Mouse (Mus musculus) forebrain, postnatal 0 days (tissue): ENCODE results near the gene Peli1. TPM values are rescaled to one million over a fixed set of nuclear protein-coding genes. Genes with fewer than 3 reads are reported as not detected.
"Not testable (repeated sequence)": the region's sequence is repeated elsewhere in the genome, so short reads cannot be mapped to it uniquely, and the experiment has no call there.

Experiments
- ATAC-seq: fragments of 200-750 bp; cut with Nextera tagmentation; 2 replicates; pipeline ENCODE4 v1.8.0; 2017; ENCODE audit warnings: mild to moderate bottlenecking, moderate library complexity
- DNase-seq: peaks from one replicate; pipeline ENCODE4 v3.0.0-alpha.2; 2015
- H3K27ac ChIP-seq: fragments of 300-500 bp; sonication (generic); 2 replicates; pipeline ENCODE4 v1.5.1; 2014; ENCODE audit warnings: low read depth, mild to moderate bottlenecking, antibody characterized with exemption, low read length, moderate library complexity, mixed read lengths
- H3K27me3 ChIP-seq: fragments of 300-500 bp; sonication (generic); 2 replicates; pipeline ENCODE4 v1.6.1; 2014; ENCODE audit warnings: mild to moderate bottlenecking, low read length, mixed read lengths; ENCODE audit not compliant: insufficient read depth
- H3K36me3 ChIP-seq: fragments of 300-500 bp; sonication (generic); 2 replicates; pipeline ENCODE4 v1.6.1; 2014; ENCODE audit warnings: mild to moderate bottlenecking, moderate library complexity; ENCODE audit not compliant: insufficient read depth
- H3K4me1 ChIP-seq: fragments of 300-500 bp; sonication (generic); 2 replicates; pipeline ENCODE4 v1.6.1; 2014; ENCODE audit warnings: antibody characterized with exemption; ENCODE audit not compliant: insufficient read depth
- H3K4me2 ChIP-seq: fragments of 300-500 bp; sonication (generic); 2 replicates; pipeline ENCODE4 v1.6.1; 2014; ENCODE audit warnings: low read depth, mild to moderate bottlenecking, moderate library complexity
- H3K4me3 ChIP-seq: fragments of 300-500 bp; sonication (generic); 2 replicates; pipeline ENCODE4 v1.5.1; 2014; ENCODE audit warnings: low read depth, low read length, mixed read lengths
- H3K9ac ChIP-seq: fragments of 300-500 bp; sonication (generic); 2 replicates; pipeline ENCODE4 v1.6.1; 2014; ENCODE audit warnings: mild to moderate bottlenecking
- H3K9me3 ChIP-seq: fragments of 300-500 bp; sonication (generic); 2 replicates; pipeline ENCODE4 v1.6.1; 2016; ENCODE audit warnings: low read length
- CTCF ChIP-seq: sonication (generic); IDR thresholded peaks from 2 replicates; pipeline ENCODE4 v1.5.1; 2016; ENCODE audit warnings: antibody characterized with exemption, control low read depth, low read depth
- WGBS: fragments of 180-500 bp; shearing (Covaris S2); extraction: QIAGEN DNeasy Blood & Tissue Kit; methylation state at CpG from one replicate; pipeline ENCODE4 v1.1.7; 2014; 5-methylcytosine and 5-hydroxymethylcytosine counted together
- polyA plus RNA-seq: library from polyadenylated mRNA; unstranded; fragments of >200 nt; fragmentation: Nextera tagmentation; extraction: Ambion mirVana; gene quantifications from 2 replicates; pipeline ENCODE4 v1.2.1, GENCODE M21; 2015
- total RNA-seq: library from RNA; depleted of rRNA; stranded (reverse); fragments of >200 nt; gene quantifications from 2 replicates; pipeline ENCODE4 v1.2.3, GENCODE M21; 2014; rRNA removed

Peli1 gene
- total and polyA plus RNA-seq, 2 experiments from 2014 or later, result 52.8 to 58.0 TPM

DNA sequence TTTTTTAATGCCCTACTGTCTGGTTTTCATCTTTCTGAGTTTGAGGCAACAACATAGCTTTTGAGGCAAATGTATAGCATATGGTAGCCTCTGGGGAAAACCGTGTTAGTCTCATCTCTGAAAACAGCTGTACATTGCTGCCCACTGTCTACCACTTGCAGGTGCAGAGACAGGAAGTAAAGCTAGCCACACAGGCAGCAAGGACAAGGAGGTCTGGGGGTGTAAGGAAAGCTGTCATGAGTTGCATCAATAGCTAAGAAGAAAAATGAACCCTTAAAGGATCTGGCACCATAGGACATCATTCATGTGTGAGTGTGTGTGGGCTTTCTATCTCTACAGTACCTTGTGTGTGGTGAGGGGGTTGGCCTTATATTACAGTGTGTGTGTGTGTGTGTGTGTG is 89.6 kb downstream of the Peli1 start:
- H3K4me2 ChIP-seq, result no peak overlapping the region
- 78% methylated on average over 1 of the region's 1 CpGs for WGBS
- ATAC-seq (no peak), DNase-seq (no peak)
- H3K4me3 ChIP-seq, result no peak overlapping the region
- no peaks in the 10 kb centered on the region for H3K4me1 ChIP-seq
- H3K36me3 ChIP-seq, result no peaks in the 10 kb centered on the region
- TF ChIP-seq CTCF, result no peak
- no peak overlapping the region for H3K9ac ChIP-seq
- H3K9me3 ChIP-seq, result no peaks in the 10 kb centered on the region
- no peak overlapping the region for H3K27ac ChIP-seq
- no peaks in the 10 kb centered on the region for H3K27me3 ChIP-seq

DNA sequence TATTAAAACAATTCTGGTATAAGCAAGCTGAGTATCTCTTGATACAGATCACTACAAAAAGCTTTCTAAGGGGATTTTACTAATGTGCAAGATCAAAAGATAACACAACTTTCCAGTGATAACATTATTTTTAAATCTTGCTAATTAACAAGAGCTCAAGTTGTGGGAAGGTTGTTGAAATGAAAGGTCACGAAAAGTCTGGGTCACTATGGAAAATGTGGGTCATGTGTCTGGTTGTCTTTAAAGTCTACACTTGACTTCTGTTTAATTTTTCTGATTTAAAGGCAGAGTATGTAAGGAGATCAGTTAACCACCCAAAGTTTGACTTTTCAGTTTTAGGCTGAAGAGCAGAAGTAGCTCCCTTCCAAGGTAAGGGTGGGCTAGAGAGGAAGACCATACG is 90.5 kb downstream of the Peli1 start:
- ATAC-seq, result no peak
- WGBS, result 91% methylated on average over 2 of the region's 2 CpGs

DNA sequence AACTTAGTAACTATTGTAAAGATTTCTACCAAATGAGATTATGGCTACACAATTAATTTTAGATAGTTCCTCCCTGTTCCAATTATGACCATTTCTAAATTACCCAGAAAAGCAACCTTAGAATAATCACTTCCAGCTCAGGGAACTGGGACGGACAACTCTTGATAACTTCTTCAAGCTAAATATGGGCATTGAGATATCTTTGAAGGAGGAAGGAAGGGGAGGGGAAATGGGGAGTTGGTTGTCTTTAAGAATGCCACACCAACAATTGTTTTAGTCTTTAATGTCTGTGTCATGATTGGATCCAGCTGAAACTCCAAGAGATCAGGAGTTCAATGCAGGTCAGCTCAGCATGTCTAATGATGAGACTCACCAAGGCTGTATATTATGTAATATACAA is 91.6 kb downstream of the Peli1 start:
- Histone ChIP-seq H3K27ac (no peak overlapping the region), H3K4me1 (no peaks in the 10 kb centered on the region), H3K36me3 (no peaks in the 10 kb centered on the region), H3K27me3 (no peaks in the 10 kb centered on the region), H3K9ac (no peak overlapping the region), H3K4me3 (no peak overlapping the region), H3K9me3 (no peaks in the 10 kb centered on the region), H3K4me2 (no peak overlapping the region)
- TF ChIP-seq CTCF, result no peak
- 76% methylated on average over 1 of the region's 1 CpGs for WGBS
- no peak for DNase-seq
- no peak for ATAC-seq

More for the DNA sequence above, 90.5 kb downstream of the Peli1 start:
- Histone ChIP-seq H3K9ac (no peak overlapping the region), H3K27ac (no peak overlapping the region), H3K36me3 (no peaks in the 10 kb centered on the region), H3K4me2 (no peak overlapping the region), H3K4me3 (no peak overlapping the region), H3K27me3 (no peaks in the 10 kb centered on the region), H3K9me3 (no peaks in the 10 kb centered on the region), H3K4me1 (no peaks in the 10 kb centered on the region)
- TF ChIP-seq CTCF, result no peak
- DNase-seq, result no peak

DNA sequence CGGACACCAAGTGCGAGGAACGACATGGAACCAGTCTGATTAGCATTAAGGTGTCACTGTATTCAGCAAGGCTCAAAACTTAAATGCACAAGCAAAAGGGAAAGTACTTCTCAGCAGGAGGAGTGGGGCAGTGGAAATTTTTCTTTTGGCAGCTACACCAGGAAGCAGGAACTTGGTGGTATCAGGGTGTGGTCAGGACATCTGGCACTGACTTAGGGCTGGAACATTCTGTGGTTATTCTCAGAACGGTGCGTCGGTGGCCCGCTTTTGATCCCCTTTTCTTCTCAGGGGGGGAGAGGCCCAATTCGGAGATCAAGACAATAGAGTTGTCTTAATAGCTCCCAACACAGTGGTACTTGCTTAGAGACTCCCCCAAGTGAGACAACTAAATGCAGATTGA is 100.7 kb downstream of the Peli1 start:
- H3K27ac ChIP-seq, H3K4me1 ChIP-seq: not testable (repeated sequence)

DNA sequence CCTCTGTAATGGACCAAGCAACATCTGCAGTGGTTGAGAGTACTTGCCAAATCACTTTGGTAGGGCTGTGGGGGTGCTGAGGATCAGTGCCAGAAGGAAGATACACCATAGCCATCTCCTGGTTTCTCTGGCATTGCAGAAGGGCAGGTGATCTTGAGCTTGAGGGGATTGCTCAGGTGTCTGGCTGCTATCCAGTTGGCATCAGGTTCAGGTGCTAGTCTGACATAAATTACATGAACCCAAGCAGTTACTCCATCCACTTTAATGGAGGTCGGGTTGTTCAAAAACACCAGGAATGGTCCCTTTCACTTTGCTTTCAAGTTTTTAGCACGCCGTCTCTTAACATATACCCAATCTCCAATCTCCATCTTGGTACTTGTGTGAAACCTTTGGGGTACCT is 103.8 kb downstream of the Peli1 start:
- TF ChIP-seq CTCF, result no peak
- ATAC-seq, result no peak

More for the DNA sequence above, 100.7 kb downstream of the Peli1 start:
- not testable (repeated sequence) for H3K4me2 ChIP-seq, DNase-seq, H3K9me3 ChIP-seq, H3K36me3 ChIP-seq, ATAC-seq, H3K27me3 ChIP-seq, H3K9ac ChIP-seq, H3K4me3 ChIP-seq
- 88% methylated on average over 8 of the region's 8 CpGs for WGBS

More for the DNA sequence above, 103.8 kb downstream of the Peli1 start:
- DNase-seq, result no peak
- no peak overlapping the region for H3K4me2 ChIP-seq
- H3K27ac ChIP-seq, result no peak overlapping the region
- no peak overlapping the region for H3K9ac ChIP-seq
- no peaks in the 10 kb centered on the region for H3K4me1 ChIP-seq
- no peak overlapping the region for H3K4me3 ChIP-seq
- H3K9me3 ChIP-seq, result no peaks in the 10 kb centered on the region
- WGBS, result 92% methylated on average over 3 of the region's 3 CpGs
- H3K27me3 ChIP-seq, result no peaks in the 10 kb centered on the region
- no peaks in the 10 kb centered on the region for H3K36me3 ChIP-seq

Other genes with a start within 250 kb of the Peli1 start
- 36.4 and 40.2 TPM in 2 replicates for gene Vps54, start 148.0 kb downstream of the Peli1 start, total RNA-seq
- gene Vps54, start 148.0 kb downstream of the Peli1 start, polyA plus RNA-seq, result 4.4 and 5.6 TPM in 2 replicates